Mouse (Mus musculus): ENCODE measurements around the gene 1700017B05Rik.
A peak's percentile ranks its signal among the peaks of the same experiment; 100 is the strongest.
"Not testable (repeated sequence)": the region's sequence is repeated elsewhere in the genome, so short reads cannot be mapped to it uniquely, and the experiment has no call there.

The 1700017B05Rik gene

GRCm38 (mm10) chr9:57220356-57220755 is 42.1 kb downstream of the 1700017B05Rik start:
- DNase-seq (ENCODE audit: low spot score in 2 of 2): peak; percentile 25 to 29

- no peak for DNase-seq (ENCODE audit: low spot score in 2 of 2)
These were observed 42.9 kb downstream of the 1700017B05Rik start for GRCm38 (mm10) chr9:57219511-57219910.

- no peak for DNase-seq (ENCODE audit: low spot score in 2 of 2)
These were observed 43.6 kb downstream of the 1700017B05Rik start for GRCm38 (mm10) chr9:57218776-57219175.

- no peak for DNase-seq (ENCODE audit: low spot score in 2 of 2)
These were observed 45.2 kb downstream of the 1700017B05Rik start for GRCm38 (mm10) chr9:57217220-57217619.

- DNase-seq (ENCODE audit: low spot score in 2 of 2): no peak
These were observed 47.9 kb downstream of the 1700017B05Rik start for GRCm38 (mm10) chr9:57214500-57214899.

- no peak for DNase-seq (ENCODE audit: low spot score in 2 of 2)
These were observed 49.8 kb downstream of the 1700017B05Rik start for GRCm38 (mm10) chr9:57212448-57213222.

- peak in 1 of 2 experiments; percentile 32 for DNase-seq (ENCODE audit: low spot score in 2 of 2)
These were observed 53.1 kb downstream of the 1700017B05Rik start for GRCm38 (mm10) chr9:57209316-57209715.

- DNase-seq (ENCODE audit: low spot score in 2 of 2): no peak
These were observed 55.5 kb downstream of the 1700017B05Rik start for GRCm38 (mm10) chr9:57206896-57207295.

- DNase-seq (ENCODE audit: low spot score in 2 of 2): not testable (repeated sequence)
These were observed 58.8 kb downstream of the 1700017B05Rik start for GRCm38 (mm10) chr9:57203571-57203970.

All from spleen, postnatal 36 days (tissue).